Mouse (Mus musculus) limb, embryonic 13.5 days (tissue): ENCODE measurements at regions not wholly inside any gene's neighbourhood (a gene's known extent, or its start where the extent isn't known, plus 50 kb on each side); places are given as distances from the start of the nearest gene placed in this dataset.
A peak's percentile ranks its signal among the peaks of the same experiment; 100 is the strongest.

ENCODE experiments used
- ATAC-seq: fragments of 200-750 bp; cut with Nextera tagmentation; 2 replicates; pipeline ENCODE4 v1.8.0; 2017; ENCODE audit warnings: low read depth, moderate number of reproducible peaks, moderate TSS enrichment; ENCODE audit not compliant: low FRiP score
- H3K27ac ChIP-seq: fragments of 300-500 bp; sonication (generic); 2 replicates; pipeline ENCODE4 v1.5.1; 2015; ENCODE audit warnings: inconsistent platforms, mild to moderate bottlenecking, moderate library complexity
- H3K27me3 ChIP-seq: fragments of 300-500 bp; sonication (generic); 2 replicates; pipeline ENCODE4 v1.6.1; 2015; ENCODE audit warnings: mild to moderate bottlenecking, inconsistent platforms
- H3K36me3 ChIP-seq: fragments of 300-500 bp; sonication (generic); 2 replicates; pipeline ENCODE4 v1.6.1; 2015; ENCODE audit warnings: inconsistent platforms, mild to moderate bottlenecking, moderate library complexity
- H3K4me1 ChIP-seq: fragments of 300-500 bp; sonication (generic); 2 replicates; pipeline ENCODE4 v1.6.1; 2015; ENCODE audit warnings: inconsistent platforms
- H3K4me2 ChIP-seq: fragments of 300-500 bp; sonication (generic); replicated peaks from 2 replicates; pipeline ENCODE4 v1.6.1; 2015; ENCODE audit warnings: inconsistent platforms, mild to moderate bottlenecking, moderate library complexity
- H3K4me3 ChIP-seq: fragments of 300-500 bp; sonication (generic); 2 replicates; pipeline ENCODE4 v1.5.1; 2015; ENCODE audit warnings: moderate library complexity, mild to moderate bottlenecking, inconsistent platforms
- H3K9ac ChIP-seq: fragments of 300-500 bp; sonication (generic); 2 replicates; pipeline ENCODE4 v1.6.1; 2015; ENCODE audit warnings: mild to moderate bottlenecking, inconsistent platforms
- H3K9me3 ChIP-seq: fragments of 300-500 bp; sonication (generic); 2 replicates; pipeline ENCODE4 v1.6.1; 2016; ENCODE audit warnings: inconsistent platforms
- WGBS: fragments of 180-500 bp; shearing (Covaris S2); methylation state at CpG from one replicate; pipeline ENCODE4 v1.1.7; 2015; 5-methylcytosine and 5-hydroxymethylcytosine counted together

DNA sequence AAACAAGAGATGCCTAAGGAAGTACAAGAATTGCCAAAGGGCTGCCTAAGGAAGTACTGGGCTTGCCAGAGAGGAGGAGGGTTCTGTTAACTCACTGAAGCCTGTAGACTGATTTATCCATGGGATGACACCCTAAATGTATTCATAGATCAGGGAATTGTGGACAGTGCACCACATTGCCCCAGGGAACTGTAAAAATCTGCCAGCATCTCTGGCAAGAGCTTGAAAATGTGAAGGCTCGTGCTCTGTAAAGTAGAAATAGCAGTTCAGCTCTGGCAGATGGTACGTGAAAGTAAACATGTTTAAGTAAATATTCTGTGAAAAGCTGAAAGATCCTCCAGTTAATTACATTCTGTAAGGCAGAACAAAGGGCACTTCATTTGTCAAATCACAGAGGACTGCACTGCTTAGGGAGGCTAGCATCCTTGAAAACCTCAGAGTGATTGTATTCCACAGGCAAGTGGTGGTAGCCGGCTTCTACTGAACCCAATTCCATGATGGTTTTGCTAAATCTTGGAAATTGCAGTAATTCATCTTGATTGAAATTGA, 445.9 kb upstream of the Grin3a start:
- no peak overlapping the region for H3K4me3 ChIP-seq
- H3K36me3 ChIP-seq, result no peaks in the 10 kb centered on the region
- H3K27ac ChIP-seq, result no peak overlapping the region
- no peaks in the 10 kb centered on the region for H3K4me1 ChIP-seq
- WGBS, result 69% methylated on average over 3 of the region's 3 CpGs
- no peaks in the 10 kb centered on the region for H3K27me3 ChIP-seq
- H3K4me2 ChIP-seq, result no peak overlapping the region
- no peaks in the 10 kb centered on the region for H3K9me3 ChIP-seq
- ATAC-seq, result no peak
- no peak overlapping the region for H3K9ac ChIP-seq

DNA sequence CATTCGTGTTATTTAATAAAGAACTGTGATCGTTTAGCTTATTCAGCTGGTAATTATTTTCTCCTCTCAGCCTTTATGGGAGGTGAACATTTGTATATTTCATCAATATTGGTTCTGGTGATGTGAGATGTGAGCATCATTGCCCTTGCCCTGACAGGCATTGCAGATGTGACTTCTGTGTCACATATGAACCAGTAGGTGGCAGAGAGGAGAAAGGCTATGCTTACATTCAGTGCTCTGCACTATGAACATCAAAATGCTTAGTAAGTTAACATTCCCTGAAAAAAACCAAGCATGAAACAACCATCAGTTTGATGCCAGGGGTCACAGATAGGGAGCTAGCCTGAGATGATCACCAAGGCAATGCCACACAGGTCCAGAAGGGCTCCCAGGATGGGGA, 441.1 kb upstream of the Grin3a start:
- no peak overlapping the region for H3K4me3 ChIP-seq
- ATAC-seq, result 0 out of 2 replicates have a peak, but pooled peaks have one; percentile 40
- 72% methylated on average over 2 of the region's 2 CpGs for WGBS
- H3K9ac ChIP-seq, result no peak overlapping the region
- H3K9me3 ChIP-seq, result no peaks in the 10 kb centered on the region
- no peaks in the 10 kb centered on the region for H3K36me3 ChIP-seq
- H3K4me1 ChIP-seq, result no peaks in the 10 kb centered on the region
- H3K27me3 ChIP-seq, result no peaks in the 10 kb centered on the region
- no peak overlapping the region for H3K27ac ChIP-seq
- no peak overlapping the region for H3K4me2 ChIP-seq

DNA sequence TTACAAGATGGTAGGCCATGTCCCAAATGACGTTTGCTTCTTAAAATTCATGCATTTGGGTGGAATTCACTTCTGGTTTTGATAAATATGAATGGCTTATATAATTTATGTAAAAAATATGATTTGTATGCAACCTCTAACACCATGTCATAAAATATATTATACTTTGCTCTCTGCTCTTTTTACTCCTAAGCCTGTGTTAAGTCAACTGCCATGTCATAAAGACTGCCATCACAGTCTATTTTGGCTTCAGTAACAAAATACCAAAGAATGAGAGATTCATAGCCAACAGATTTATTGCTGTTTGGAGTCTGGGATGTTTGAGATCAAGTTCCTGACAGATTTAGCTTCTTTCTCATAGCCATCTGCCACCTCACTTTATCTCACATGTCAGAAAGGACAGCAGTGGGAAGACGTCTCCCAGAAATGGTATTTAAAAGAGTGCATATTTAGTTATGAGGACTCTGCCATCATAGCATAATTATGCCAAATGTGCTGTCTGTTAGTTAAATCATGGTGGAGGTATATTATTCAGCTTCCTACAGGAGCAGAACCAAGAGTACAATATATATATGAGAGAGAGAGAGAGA, 413.6 kb upstream of the Grin3a start:
- 57% methylated on average over 2 of the region's 2 CpGs for WGBS
- ATAC-seq, result no peak
- Histone ChIP-seq H3K27ac (no peak overlapping the region), H3K9ac (no peak overlapping the region), H3K27me3 (no peaks in the 10 kb centered on the region), H3K36me3 (no peaks in the 10 kb centered on the region), H3K4me2 (no peak overlapping the region), H3K4me3 (no peak overlapping the region), H3K9me3 (no peaks in the 10 kb centered on the region), H3K4me1 (no peaks in the 10 kb centered on the region)

DNA sequence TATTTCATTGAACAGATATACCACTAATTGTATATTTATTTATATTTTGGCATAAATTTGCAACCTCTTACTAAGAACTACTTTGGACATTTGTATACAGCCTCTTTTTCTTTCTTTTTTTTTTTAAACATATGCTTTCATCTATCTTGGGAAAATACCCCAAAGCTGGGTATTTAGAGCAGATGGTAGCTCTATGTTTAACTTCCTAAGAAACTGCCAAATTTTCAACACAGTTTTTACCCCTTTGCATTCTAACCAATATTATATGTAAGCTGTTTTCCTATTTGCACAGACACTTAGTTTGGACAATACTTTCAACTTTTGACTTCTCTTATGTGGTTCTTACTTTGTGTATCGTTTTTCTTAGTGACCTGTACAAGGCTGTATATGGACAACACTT, 396.5 kb upstream of the Grin3a start:
- no peaks in the 10 kb centered on the region for H3K9me3 ChIP-seq
- no peak overlapping the region for H3K9ac ChIP-seq
- 67% methylated on average over 1 of the region's 1 CpGs for WGBS
- H3K36me3 ChIP-seq, result no peaks in the 10 kb centered on the region
- no peak overlapping the region for H3K4me2 ChIP-seq
- no peak overlapping the region for H3K27ac ChIP-seq
- no peak for ATAC-seq
- H3K27me3 ChIP-seq, result no peaks in the 10 kb centered on the region
- H3K4me3 ChIP-seq, result no peak overlapping the region
- H3K4me1 ChIP-seq, result no peaks in the 10 kb centered on the region

DNA sequence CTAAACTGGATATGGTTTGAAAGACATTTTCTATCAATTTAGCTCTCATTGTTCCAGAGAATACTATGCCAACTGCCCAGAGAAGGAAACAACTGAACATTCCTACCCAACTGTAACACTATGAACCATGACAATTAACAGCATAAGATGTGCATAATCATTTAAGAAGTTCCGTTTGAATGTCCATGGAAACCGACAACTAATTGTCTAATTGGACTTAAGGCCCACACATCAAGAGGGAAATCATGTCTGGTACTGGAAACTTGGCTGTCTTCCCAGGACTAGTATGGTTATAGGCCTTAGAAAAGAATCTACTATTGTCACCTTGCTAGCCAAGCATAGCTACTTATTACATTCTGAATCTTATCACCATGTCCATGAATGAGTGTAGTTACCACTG, 395.4 kb upstream of the Grin3a start:
- H3K9me3 ChIP-seq, result no peaks in the 10 kb centered on the region
- 82% methylated on average over 2 of the region's 2 CpGs for WGBS
- no peaks in the 10 kb centered on the region for H3K4me1 ChIP-seq
- no peak overlapping the region for H3K9ac ChIP-seq
- H3K27me3 ChIP-seq, result no peaks in the 10 kb centered on the region
- H3K4me2 ChIP-seq, result no peak overlapping the region
- no peak overlapping the region for H3K4me3 ChIP-seq
- H3K36me3 ChIP-seq, result no peaks in the 10 kb centered on the region
- no peak overlapping the region for H3K27ac ChIP-seq
- ATAC-seq, result no peak

DNA sequence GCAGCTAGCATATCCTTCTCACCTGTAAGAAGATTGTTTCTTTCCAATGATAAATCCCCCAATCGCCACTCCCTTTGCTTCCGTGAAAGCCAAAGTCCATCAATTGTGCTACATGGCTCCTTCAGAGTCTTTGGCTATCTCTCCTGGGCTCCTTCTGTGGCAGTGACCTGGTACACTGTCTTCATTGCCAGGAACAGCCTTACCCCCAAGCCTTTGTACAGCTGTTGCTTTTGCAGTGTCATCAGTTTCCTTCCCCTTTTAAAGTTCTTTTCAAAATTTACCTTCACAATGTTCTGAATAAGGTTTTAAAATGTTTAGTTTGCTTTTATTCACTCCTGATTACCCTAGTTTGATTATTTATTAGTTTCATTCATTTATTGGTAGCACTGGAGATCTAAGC, 393.8 kb upstream of the Grin3a start:
- Histone ChIP-seq H3K9ac (no peak overlapping the region), H3K4me2 (no peak overlapping the region), H3K9me3 (no peaks in the 10 kb centered on the region), H3K4me3 (no peak overlapping the region), H3K4me1 (no peaks in the 10 kb centered on the region), H3K27ac (no peak overlapping the region), H3K36me3 (no peaks in the 10 kb centered on the region), H3K27me3 (no peaks in the 10 kb centered on the region)
- no peak for ATAC-seq
- WGBS, result 88% methylated on average over 2 of the region's 2 CpGs

DNA sequence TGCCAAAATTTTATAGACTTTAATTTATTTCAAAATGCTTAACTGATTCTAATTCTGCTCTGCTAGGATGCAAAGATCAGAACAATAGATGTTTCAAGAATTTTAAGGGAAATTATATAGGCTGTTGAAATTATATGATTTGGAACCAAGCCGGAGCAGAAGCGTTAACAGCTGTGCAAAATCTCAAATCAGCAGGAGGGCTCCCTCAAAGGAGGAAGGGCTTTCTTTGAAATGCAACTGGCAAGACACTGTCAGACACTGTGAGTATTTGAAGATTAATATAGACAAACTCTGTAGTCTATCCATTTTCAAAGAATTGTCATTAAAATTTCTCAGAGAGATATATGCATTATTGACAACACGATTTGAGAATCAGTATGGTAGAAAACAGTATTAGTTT, 389.9 kb upstream of the Grin3a start:
- ATAC-seq, result no peak
- H3K4me3 ChIP-seq, result no peak overlapping the region
- H3K9ac ChIP-seq, result no peak overlapping the region
- H3K36me3 ChIP-seq, result no peaks in the 10 kb centered on the region
- H3K9me3 ChIP-seq, result no peaks in the 10 kb centered on the region
- 57% methylated on average over 3 of the region's 3 CpGs for WGBS
- no peak overlapping the region for H3K27ac ChIP-seq
- no peaks in the 10 kb centered on the region for H3K4me1 ChIP-seq
- no peaks in the 10 kb centered on the region for H3K27me3 ChIP-seq
- H3K4me2 ChIP-seq, result no peak overlapping the region

DNA sequence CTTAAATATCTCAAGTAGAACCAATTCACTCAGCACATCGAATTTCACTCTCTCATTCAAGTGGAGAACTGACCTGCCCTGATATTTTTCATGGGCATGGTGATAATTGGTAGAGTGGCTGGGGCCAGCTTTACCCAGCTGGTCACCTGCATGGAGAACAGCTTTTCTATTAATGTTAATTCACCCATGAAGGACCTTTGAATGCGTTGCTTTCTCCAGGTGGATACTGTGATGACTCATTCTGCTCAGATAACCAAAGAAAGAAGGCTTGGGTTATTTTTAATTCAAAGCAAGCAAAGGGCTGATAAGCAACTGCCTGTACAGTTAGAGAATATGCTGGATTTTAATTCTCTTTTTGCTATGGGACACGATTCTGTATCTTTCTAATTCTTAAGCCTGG, 357.8 kb upstream of the Grin3a start:
- Histone ChIP-seq H3K36me3 (no peaks in the 10 kb centered on the region), H3K9ac (no peak overlapping the region), H3K4me1 (no peaks in the 10 kb centered on the region), H3K27me3 (no peaks in the 10 kb centered on the region), H3K9me3 (no peaks in the 10 kb centered on the region), H3K4me2 (no peak overlapping the region), H3K4me3 (no peak overlapping the region), H3K27ac (no peak overlapping the region)
- no peak for ATAC-seq
- 60% methylated on average over 3 of the region's 3 CpGs for WGBS

DNA sequence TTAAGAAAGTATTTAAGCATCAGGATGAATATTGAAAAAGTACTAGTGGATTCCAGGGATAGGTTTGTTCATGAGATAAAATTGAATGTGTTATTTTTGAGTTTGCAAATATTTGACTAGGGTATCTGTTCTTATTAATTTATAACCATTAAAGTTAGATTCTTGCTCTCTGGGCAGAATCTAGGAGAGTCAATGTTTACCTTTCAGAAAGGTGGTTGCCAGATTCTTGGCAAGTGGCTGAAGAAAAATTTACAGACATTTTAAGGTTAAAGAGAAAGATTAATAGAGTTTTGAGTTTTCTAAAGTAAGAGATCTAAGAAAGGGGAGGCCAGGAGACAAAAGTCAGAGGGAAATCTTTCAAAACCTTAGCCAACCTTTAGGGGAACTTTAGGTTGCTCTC, 331.7 kb upstream of the Grin3a start:
- no peak for ATAC-seq
- Histone ChIP-seq H3K4me1 (no peaks in the 10 kb centered on the region), H3K27me3 (no peaks in the 10 kb centered on the region), H3K9ac (no peak overlapping the region), H3K27ac (no peak overlapping the region), H3K4me3 (no peak overlapping the region), H3K9me3 (no peaks in the 10 kb centered on the region), H3K4me2 (no peak overlapping the region), H3K36me3 (no peaks in the 10 kb centered on the region)

DNA sequence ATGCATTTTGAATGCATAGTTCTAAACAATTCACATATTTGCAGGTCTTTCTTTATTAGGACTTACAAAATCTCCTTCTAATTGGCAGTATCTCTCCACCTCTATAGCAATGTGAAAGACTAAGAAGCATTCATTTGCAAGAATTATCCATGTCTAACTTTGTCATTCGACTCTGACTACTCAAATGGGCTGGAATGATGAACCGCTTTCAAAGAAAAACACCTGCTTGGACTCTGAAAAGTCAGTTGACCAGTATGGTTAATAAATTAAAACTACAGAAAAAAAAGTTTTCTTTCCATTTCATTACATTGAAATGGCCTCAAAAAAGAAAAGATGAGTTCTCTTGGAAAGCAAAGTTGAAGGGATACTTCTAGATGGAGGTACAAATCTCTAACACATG, 331.1 kb upstream of the Grin3a start:
- H3K4me2 ChIP-seq, result no peak overlapping the region
- H3K4me1 ChIP-seq, result no peaks in the 10 kb centered on the region
- no peak overlapping the region for H3K4me3 ChIP-seq
- WGBS, result 90% methylated on average over 2 of the region's 2 CpGs
- no peak overlapping the region for H3K9ac ChIP-seq
- no peaks in the 10 kb centered on the region for H3K9me3 ChIP-seq
- no peak overlapping the region for H3K27ac ChIP-seq
- ATAC-seq, result no peak
- H3K36me3 ChIP-seq, result no peaks in the 10 kb centered on the region
- no peaks in the 10 kb centered on the region for H3K27me3 ChIP-seq

DNA sequence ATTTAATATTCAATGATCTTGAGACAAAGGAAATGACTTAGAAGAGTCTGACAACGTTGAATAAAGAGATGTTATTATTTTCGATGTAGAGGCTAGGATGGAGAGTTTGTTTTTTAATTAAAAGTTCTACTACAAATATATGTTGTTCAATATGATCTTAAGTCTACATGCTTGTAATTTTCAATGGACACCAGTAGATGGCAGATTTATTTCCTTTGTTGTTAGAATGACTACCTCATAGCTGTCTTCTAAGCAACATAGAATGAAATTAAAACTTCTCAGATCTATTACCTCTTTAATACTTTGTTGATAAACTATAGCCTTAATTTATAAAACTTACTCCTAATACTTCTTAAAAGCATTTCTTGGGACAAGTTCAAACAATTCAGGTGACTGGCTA, 315.3 kb upstream of the Grin3a start:
- no peaks in the 10 kb centered on the region for H3K27me3 ChIP-seq
- ATAC-seq, result no peak
- no peaks in the 10 kb centered on the region for H3K9me3 ChIP-seq
- H3K4me3 ChIP-seq, result no peak overlapping the region
- H3K9ac ChIP-seq, result no peak overlapping the region
- no peak overlapping the region for H3K4me2 ChIP-seq
- no peak overlapping the region for H3K27ac ChIP-seq
- H3K4me1 ChIP-seq, result no peaks in the 10 kb centered on the region
- H3K36me3 ChIP-seq, result no peaks in the 10 kb centered on the region
- 77% methylated on average over 2 of the region's 2 CpGs for WGBS

DNA sequence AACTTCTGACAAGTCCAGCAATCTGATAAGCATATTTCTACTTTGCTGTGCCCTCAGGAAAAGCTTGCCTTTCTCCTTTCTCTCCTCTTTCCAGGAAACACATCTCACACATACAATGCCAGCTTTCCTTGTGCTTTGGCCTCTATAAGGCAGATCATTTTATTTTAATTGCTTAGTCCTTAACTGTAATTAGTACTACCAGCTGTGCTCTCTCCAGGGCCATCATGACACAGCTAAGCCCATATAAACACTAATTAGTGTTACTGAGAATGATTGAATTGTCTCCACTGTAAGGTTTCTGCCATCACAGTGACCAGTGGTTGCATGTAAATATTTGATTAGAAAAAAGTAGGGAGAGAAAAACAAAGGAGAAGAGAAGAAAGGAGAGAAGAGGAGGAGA, 300.4 kb upstream of the Grin3a start:
- no peaks in the 10 kb centered on the region for H3K27me3 ChIP-seq
- no peaks in the 10 kb centered on the region for H3K9me3 ChIP-seq
- H3K36me3 ChIP-seq, result no peaks in the 10 kb centered on the region
- no peak for ATAC-seq
- no peak overlapping the region for H3K9ac ChIP-seq
- no peaks in the 10 kb centered on the region for H3K4me1 ChIP-seq
- H3K4me3 ChIP-seq, result no peak overlapping the region
- H3K27ac ChIP-seq, result no peak overlapping the region
- no peak overlapping the region for H3K4me2 ChIP-seq

DNA sequence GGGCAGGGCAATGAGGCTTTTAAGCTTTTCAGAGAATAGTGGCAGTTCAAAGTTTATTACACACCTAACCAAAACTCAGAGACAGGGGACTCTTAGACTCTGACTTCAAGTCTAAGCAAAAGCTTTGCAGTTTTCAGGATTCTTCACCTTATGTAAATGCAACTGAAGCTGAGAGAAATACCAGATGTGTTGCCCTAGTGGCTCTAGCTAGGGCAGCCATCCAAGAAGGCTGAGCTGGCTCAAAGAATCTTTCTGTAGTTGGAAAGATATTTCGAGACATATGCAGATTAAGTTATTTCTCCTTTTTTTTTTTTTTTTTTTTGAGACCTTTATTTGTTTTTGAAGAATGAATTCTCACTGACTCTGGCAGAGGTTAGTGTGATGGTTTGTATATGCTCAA, 284.7 kb upstream of the Grin3a start:
- Histone ChIP-seq H3K27ac (no peak overlapping the region), H3K9me3 (no peaks in the 10 kb centered on the region), H3K9ac (no peak overlapping the region), H3K4me1 (no peaks in the 10 kb centered on the region), H3K4me2 (no peak overlapping the region), H3K27me3 (no peaks in the 10 kb centered on the region), H3K4me3 (no peak overlapping the region), H3K36me3 (no peaks in the 10 kb centered on the region)
- WGBS, result 86% methylated on average over 1 of the region's 1 CpGs
- no peak for ATAC-seq
